Mouse (Mus musculus) brain, embryonic 14.5 days (tissue): Measurements from ENCODE around the gene Il1rapl1.

Source experiments
- CTCF ChIP-seq: fragments of 200-500 bp; IDR thresholded peaks from 2 replicates; pipeline ENCODE4 v1.5.1; 2012; ENCODE audit warnings: inconsistent platforms, mild to moderate bottlenecking, moderate library complexity, borderline replicate concordance; ENCODE audit not compliant: insufficient read depth, insufficient read length; ENCODE audit errors: extremely low read depth
- POLR2A ChIP-seq: fragments of 200-500 bp; IDR thresholded peaks from 2 replicates; pipeline ENCODE4 v1.6.1; 2012; ENCODE audit warnings: mild to moderate bottlenecking, inconsistent platforms, borderline replicate concordance; ENCODE audit not compliant: poor library complexity, insufficient read depth, insufficient read length, severe bottlenecking; ENCODE audit errors: extremely low read depth

GRCm38 (mm10) chrX:88043556-88043955, 71.9 kb downstream of the Il1rapl1 start:
- TF ChIP-seq POLR2A (no peak), CTCF (no peak)
